Mouse (Mus musculus): ENCODE measurements around the gene Atad2b.
"Not testable (repeated sequence)": the region's sequence is repeated elsewhere in the genome, so short reads cannot be mapped to it uniquely, and the experiment has no call there.

The Atad2b gene

DNA sequence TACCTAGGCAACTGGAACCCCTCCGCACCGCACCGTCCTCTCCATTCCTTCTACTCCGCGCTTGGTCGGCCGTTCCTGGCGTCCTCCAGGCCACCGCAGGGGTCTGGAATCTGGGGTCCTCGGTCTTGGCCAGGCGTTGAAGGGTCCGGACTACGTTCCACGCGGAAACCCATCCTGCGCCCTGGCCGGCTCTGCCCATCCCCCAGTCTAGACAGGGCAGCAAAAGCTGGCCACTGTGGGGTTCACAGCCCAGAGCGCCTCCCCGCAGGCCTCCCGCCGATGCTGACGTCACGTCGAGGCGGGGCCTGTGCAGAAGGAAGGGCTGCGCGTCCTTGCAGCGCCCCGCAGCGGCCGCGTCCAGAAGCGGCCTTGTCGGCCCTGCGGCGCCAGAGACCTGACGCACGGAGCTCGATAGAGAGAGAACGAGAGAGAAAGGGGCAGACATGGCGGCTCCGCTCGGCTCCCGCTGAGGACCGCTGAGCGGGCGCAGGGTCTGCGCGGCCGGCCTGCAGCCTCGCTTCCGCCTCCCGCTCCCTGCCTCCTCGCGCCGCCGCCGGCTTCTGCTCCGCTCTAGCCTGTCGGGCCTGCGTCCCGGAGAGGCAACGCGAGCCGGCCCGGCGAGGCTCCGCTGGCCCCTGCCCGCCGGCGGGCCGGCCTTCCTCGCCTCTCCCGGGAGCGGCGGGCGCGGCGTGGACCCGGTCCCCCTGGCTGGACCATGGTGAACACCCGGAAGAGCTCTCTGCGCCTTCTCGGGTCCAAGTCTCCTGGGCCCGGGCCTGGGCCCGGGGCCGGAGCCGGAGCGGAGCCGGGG, at the start of gene Atad2b:
TSS of gene Atad2b (plus strand) at position 360 of the 811 bp plus-strand sequence.
- peak; percentile 91 for DNase-seq (ENCODE audit: low read depth)

GRCm38 (mm10) chr12:4868924-4869323, 48.2 kb upstream of the Atad2b start:
- no peak for DNase-seq (ENCODE audit: low read depth)

DNA sequence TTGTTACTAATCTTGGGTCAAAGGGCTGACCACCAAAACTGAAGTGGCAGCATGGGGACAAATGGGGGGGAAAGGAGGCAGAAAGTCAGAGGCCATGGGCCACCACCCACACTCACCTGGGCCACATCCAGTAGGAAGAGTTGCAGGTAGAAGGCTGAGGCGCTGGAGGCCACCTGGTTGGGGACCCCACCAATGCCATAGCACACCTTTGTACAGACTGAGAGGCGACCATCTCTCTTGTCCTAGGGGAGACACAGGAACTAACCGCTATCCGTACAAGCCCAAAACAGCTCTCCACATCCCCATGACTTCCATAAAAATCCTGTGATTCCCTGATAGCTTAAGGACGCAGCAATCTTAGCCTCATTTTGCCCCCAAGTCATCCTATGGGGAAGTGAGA, 45.9 kb upstream of the Atad2b start:
- no peak for DNase-seq (ENCODE audit: low read depth)

GRCm38 (mm10) chr12:4872273-4872672, 44.9 kb upstream of the Atad2b start:
- DNase-seq (ENCODE audit: low read depth) = no peak

DNA sequence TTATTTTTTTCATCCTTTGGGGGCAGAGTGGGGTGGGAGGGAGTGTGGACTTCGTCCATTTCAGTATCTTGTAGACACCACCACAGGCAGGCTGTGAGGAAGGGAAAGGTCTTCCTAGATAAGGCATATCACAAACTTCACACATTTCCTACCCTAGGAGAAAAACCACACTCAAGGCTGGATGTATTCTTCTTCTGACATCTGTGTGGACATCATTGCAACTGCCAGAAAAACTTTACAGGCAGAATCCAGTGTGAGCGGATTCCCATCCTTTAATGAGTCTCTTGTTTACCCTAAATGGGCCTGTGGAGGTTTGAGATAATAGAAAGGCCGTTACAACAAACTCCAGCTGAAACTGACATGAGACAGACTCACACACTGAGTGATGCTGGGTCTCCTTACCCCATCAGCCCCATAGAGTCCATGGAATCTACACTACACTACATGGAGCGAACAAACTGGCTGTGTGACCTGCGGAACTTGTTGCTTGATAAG, 44.1 kb upstream of the Atad2b start:
- no peak for DNase-seq (ENCODE audit: low read depth)

GRCm38 (mm10) chr12:4873531-4873930, 43.6 kb upstream of the Atad2b start:
- no peak for DNase-seq (ENCODE audit: low read depth)

- peak; percentile 23 for DNase-seq (ENCODE audit: low read depth)
Observed at GRCm38 (mm10) chr12:4874161-4874927, 42.8 kb upstream of the Atad2b start, which contains the start of gene Mfsd2b. TSS of gene Mfsd2b (minus strand) at chr12:4874359.

DNA sequence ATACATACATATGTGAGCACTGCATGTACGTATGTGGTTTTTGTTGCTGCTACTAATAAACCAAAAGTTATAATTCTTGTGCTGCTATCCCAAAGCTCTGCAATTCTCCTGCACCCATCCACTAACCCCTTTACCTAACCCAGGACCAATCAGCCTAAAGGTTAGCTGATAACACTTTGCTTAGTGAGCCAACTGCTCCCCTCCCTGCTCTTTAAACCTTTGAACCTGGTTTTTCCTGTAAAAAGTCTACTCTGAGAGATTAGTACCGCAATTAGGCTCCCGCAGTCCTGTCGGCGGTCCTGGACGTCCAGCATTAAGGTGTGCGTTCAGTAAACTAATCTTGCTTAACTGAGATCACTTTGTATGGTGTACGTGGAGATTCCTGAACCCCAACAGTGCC, 41.5 kb upstream of the Atad2b start:
- no peak for DNase-seq (ENCODE audit: low read depth)

- DNase-seq (ENCODE audit: low read depth) = no peak
Observed at GRCm38 (mm10) chr12:4878296-4878783, 38.8 kb upstream of the Atad2b start.

DNA sequence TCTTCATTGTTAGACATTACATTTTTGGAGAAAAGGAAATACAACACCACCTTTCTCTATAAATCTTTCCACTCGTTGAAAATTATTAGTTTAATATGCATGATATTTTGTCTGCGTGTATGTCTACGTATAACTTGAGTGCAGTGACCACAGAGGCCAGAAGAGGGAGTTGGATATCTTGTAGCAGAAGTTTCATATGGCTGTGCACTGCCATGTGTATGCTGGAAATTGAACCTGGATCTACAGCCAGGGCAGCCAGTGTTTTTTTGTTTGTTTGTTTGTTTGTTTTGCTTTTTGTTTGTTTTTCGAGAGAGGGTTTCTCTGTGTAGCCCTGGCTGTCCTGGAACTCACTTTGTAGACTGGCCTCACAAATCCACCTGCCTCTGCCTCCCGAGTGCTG, 38.1 kb upstream of the Atad2b start:
- no peak for DNase-seq (ENCODE audit: low read depth)

GRCm38 (mm10) chr12:4882086-4882485, 35.1 kb upstream of the Atad2b start:
- DNase-seq (ENCODE audit: low read depth) = no peak

DNA sequence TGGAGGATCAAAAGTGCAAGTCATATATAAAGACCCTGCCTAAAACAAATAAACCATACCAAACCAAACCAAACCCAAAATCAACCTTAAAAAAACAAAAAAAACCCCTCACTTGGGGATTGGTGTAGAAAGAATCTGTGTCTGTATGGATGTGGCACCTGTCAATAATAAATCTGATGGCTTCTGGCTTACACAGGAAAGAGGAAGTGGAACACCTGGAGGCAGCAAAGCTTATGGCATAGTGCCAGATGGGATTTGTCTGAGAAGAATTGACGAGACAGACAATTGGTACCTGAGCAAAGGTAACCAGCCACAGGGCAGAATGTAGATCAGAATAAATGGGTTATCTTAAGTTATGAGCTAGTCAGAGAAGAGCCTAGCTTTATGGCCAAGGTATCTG, 32.1 kb upstream of the Atad2b start:
- no peak for DNase-seq (ENCODE audit: low read depth)

- DNase-seq (ENCODE audit: low read depth) = not testable (repeated sequence)
Observed at GRCm38 (mm10) chr12:4886581-4886980, 30.6 kb upstream of the Atad2b start.

GRCm38 (mm10) chr12:4888739-4889138, 28.4 kb upstream of the Atad2b start:
- DNase-seq (ENCODE audit: low read depth) = no peak

- DNase-seq (ENCODE audit: low read depth) = no peak
Observed at GRCm38 (mm10) chr12:4889251-4889650, 27.9 kb upstream of the Atad2b start.

DNA sequence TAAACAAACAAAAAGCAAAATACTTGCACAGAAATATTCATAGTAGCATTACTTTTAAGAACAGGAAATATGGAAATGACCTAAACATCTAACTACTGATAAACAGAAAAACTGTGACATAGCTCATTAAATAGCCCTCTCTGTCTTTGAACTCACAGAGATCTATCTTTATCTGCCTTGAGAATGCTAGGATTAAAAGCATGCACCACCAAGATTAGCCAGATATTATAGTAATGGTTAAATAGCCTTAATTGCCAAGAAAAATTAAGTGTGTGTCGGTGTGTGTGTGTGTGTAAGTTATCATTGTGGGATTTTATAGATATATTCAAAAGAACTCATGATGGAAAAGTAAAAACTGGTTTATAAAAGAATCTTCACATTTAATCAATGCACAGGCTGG, 27.3 kb upstream of the Atad2b start:
- DNase-seq (ENCODE audit: low read depth) = no peak

GRCm38 (mm10) chr12:4898024-4898423, 19.1 kb upstream of the Atad2b start:
- DNase-seq (ENCODE audit: low read depth) = no peak

DNA sequence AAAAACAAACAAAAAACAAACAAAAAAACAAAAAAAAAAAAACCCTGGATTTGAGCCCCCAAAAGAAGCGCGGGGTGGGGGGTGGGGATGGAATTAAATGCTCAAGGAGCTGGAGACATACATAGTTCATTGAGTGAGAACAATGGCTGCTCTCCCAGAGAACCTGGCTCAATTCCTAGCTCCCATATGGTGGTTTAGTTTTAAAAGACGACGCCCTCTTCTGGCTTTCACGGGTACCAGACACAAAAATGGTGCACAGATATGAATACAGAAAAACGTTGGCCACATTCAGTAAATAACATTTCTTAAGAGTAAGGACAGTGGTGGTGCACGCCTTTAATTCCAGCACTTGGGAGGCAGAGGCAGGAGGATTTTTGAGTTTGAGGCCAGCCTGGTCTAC, 11.2 kb upstream of the Atad2b start:
- DNase-seq (ENCODE audit: low read depth) = no peak

GRCm38 (mm10) chr12:4906476-4906875, 10.7 kb upstream of the Atad2b start:
- DNase-seq (ENCODE audit: low read depth) = no peak

DNA sequence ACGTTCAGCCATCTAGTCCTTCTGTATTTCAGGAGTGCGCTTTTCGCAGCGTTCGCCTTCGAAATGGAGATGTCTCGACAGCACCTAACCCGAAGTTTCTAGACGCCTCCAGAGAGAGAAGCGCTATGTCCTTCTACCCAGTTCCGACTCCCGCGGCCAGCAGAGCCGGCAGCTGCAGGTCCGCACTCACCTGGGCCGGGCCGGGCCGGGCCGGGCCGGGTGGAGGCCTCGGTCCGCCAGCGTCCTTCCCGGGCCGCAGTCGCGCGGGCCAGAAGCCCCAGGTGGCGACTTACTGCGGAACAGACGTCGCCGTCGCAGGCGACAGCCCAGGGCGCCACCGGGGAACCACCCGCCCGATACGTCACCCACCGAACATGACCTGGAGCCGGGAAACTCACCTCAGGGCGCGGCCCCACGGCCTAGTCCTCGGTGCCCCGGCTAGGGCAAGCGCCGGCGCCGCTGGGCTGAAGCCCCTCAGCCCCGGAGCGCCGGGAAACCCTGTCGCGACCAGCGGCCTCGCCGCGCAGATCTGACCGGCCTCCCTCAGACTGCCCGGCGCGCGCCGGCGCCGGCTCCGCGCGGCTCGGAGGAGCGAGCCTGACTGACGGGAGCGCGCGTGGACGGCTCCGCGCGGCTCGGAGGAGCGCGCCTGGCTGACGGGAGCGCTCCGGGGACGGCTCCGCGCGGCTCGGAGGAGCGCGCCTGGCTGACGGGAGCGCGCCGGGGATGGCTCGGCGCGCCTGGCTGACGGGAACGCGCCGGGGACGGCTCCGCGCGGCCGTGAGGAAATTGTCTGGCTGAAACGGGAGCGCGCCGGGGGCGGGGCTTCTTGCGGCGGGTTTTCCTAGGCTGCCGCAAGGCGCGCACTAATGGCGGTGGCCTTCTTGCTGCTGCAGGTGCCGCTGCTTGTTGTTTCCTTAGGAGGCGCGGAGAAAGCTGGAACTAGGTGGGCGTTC, 9.9 kb upstream of the Atad2b start, which contains the start of gene Ubxn2a:
TSS of gene Ubxn2a (minus strand) at position 755 of the 956 bp plus-strand sequence.
- peak; percentile 73 for DNase-seq (ENCODE audit: low read depth)

DNA sequence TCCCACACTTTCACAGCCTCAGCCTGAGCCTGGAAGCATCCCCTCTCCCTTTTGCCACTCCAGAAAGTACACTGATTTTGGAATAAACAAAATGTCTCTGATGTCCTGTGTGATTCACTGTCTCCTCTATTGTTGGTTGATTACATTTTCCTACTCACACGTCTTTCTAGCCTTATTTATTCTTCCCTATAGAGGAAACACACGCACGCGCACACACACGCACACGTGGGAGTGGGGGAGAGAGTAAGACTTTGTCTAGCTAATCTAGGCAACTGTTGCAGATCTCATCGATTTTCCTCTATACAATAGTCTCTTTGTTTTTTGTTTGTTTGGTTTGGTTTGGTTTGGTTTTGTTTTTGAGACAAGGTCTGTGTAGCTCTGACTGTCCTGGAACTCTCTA, 8.8 kb upstream of the Atad2b start:
- DNase-seq (ENCODE audit: low read depth) = no peak

DNA sequence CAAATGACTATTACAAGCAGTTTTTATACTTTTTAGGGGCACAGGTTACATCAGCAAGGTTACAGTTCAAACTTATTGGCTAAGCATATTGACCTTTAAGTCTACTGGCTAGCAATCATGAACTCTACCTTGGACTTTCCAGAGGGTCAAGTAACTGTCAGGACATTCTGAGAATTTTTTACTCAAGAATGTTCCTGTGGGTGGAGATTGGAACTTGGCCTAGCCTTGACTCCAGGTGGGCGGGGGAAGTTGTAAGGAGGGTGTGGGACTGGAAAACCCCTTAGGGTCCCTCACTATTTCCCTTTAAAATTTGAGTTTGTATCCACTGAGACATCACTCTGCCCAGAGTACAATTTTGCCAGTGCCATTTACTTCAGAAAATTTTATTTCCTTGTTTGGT, 6.7 kb upstream of the Atad2b start:
- DNase-seq (ENCODE audit: low read depth) = not testable (repeated sequence)

All from fibroblast of lung, adult 2 months (primary cell).